Mouse (Mus musculus) adrenal gland, postnatal 10 days (tissue): Measurements from ENCODE around the gene Brd3. TPM values are rescaled to one million over a fixed set of nuclear protein-coding genes. Genes with fewer than 3 reads are reported as not detected.
"Not testable (repeated sequence)": the region's sequence is repeated elsewhere in the genome, so short reads cannot be mapped to it uniquely, and the experiment has no call there.

ENCODE experiments used
- DNase-seq: peaks from one replicate; pipeline ENCODE4 v3.0.0; 2021; ENCODE audit warnings: mixed read lengths
- total RNA-seq, 2 experiments: library from RNA; stranded (reverse); gene quantifications; 2 replicates each; pipeline ENCODE4 v1.2.3; 2021

Brd3 gene
- total RNA-seq, 2 experiments from 2014 or later: 83.9 to 89.7 TPM

- no peak for DNase-seq
These were observed 5.4 kb upstream of the Brd3 start for GRCm38 (mm10) chr2:27512909-27513308.

GRCm38 (mm10) chr2:27510706-27511105 lies 3.2 kb upstream of the Brd3 start:
- peak; percentile 25 for DNase-seq

GRCm38 (mm10) chr2:27506658-27507057 lies 804 bp downstream of the Brd3 start:
- not testable (repeated sequence) for DNase-seq

GRCm38 (mm10) chr2:27505539-27505938 lies 1.9 kb downstream of the Brd3 start:
- DNase-seq: no peak

GRCm38 (mm10) chr2:27504113-27504885 lies 3.2 kb downstream of the Brd3 start:
- peak; percentile 38 for DNase-seq

- DNase-seq: no peak
These were observed 11.0 kb downstream of the Brd3 start for GRCm38 (mm10) chr2:27496391-27497028.

GRCm38 (mm10) chr2:27493971-27494370 lies 13.5 kb downstream of the Brd3 start:
- no peak for DNase-seq

- no peak for DNase-seq
These were observed 16.5 kb downstream of the Brd3 start for GRCm38 (mm10) chr2:27490939-27491338.

GRCm38 (mm10) chr2:27488362-27488761 lies 19.1 kb downstream of the Brd3 start:
- no peak for DNase-seq

- no peak for DNase-seq
These were observed 20.0 kb downstream of the Brd3 start for GRCm38 (mm10) chr2:27487336-27488049.

GRCm38 (mm10) chr2:27486725-27487124 lies 20.7 kb downstream of the Brd3 start:
- DNase-seq: no peak

GRCm38 (mm10) chr2:27482265-27482861 lies 25.1 kb downstream of the Brd3 start:
- no peak for DNase-seq

GRCm38 (mm10) chr2:27480367-27480766 lies 27.1 kb downstream of the Brd3 start:
- no peak for DNase-seq

GRCm38 (mm10) chr2:27479821-27480220 lies 27.6 kb downstream of the Brd3 start:
- DNase-seq: peak; percentile 34

- peak; percentile 10 for DNase-seq
These were observed 30.9 kb downstream of the Brd3 start for GRCm38 (mm10) chr2:27476303-27477192.

GRCm38 (mm10) chr2:27475495-27476302 lies 31.8 kb downstream of the Brd3 start:
- peak; percentile 95 for DNase-seq

- peak; percentile 67 for DNase-seq
These were observed 32.6 kb downstream of the Brd3 start for GRCm38 (mm10) chr2:27474621-27475484.

GRCm38 (mm10) chr2:27473911-27474310 lies 33.6 kb downstream of the Brd3 start:
- peak; percentile 54 for DNase-seq

- peak; percentile 73 for DNase-seq
These were observed 34.2 kb downstream of the Brd3 start for GRCm38 (mm10) chr2:27473061-27473765.
